Mouse (Mus musculus) right cerebral cortex, adult 18-20 months (tissue): ENCODE measurements around the gene Entpd5.

Experiments used
- DNase-seq: peaks from one replicate; pipeline ENCODE4 v3.0.0; 2022; ENCODE audit warnings: mixed read lengths

The Entpd5 gene

GRCm38 (mm10) chr12:84408819-84409507 is at the start of gene Entpd5, which contains the start of gene Bbof1:
Gene Entpd5, minus strand, starts transcription at chr12:84409029.
Gene Bbof1, plus strand, starts transcription at chr12:84409071.
- DNase-seq: peak; percentile 94

- DNase-seq: no peak
Observed at GRCm38 (mm10) chr12:84456911-84457310, 48.1 kb upstream of the Entpd5 start.

- DNase-seq: peak; percentile 5
Observed at GRCm38 (mm10) chr12:84451801-84452200, 43.0 kb upstream of the Entpd5 start.

GRCm38 (mm10) chr12:84450718-84451646 is 42.2 kb upstream of the Entpd5 start, which contains the start of the genes Aldh6a1 and Lin52:
Gene Aldh6a1, minus strand, starts transcription at chr12:84451004.
Gene Lin52, plus strand, starts transcription at chr12:84451422.
- peak; percentile 99 for DNase-seq

- peak; percentile 37 for DNase-seq
Observed at GRCm38 (mm10) chr12:84450351-84450717, 41.5 kb upstream of the Entpd5 start.

GRCm38 (mm10) chr12:84449887-84450286 is 41.1 kb upstream of the Entpd5 start:
- no peak for DNase-seq

GRCm38 (mm10) chr12:84448181-84448580 is 39.4 kb upstream of the Entpd5 start:
- no peak for DNase-seq

GRCm38 (mm10) chr12:84447386-84447785 is 38.6 kb upstream of the Entpd5 start:
- no peak for DNase-seq

- no peak for DNase-seq
Observed at GRCm38 (mm10) chr12:84442526-84442925, 33.7 kb upstream of the Entpd5 start.

- DNase-seq: no peak
Observed at GRCm38 (mm10) chr12:84438697-84439096, 29.9 kb upstream of the Entpd5 start.

GRCm38 (mm10) chr12:84429825-84430224 is 21.0 kb upstream of the Entpd5 start:
- no peak for DNase-seq

GRCm38 (mm10) chr12:84423990-84424389 is 15.2 kb upstream of the Entpd5 start:
- no peak for DNase-seq

- DNase-seq: no peak
Observed at GRCm38 (mm10) chr12:84417605-84417922, 8.7 kb upstream of the Entpd5 start.

GRCm38 (mm10) chr12:84416834-84417604 is 8.2 kb upstream of the Entpd5 start, which contains the start of gene Rnf113a2:
Gene Rnf113a2, plus strand, starts transcription at chr12:84417196.
- DNase-seq: peak; percentile 89

- peak; percentile 18 for DNase-seq
Observed at GRCm38 (mm10) chr12:84407874-84408818, 683 bp downstream of the Entpd5 start.

- DNase-seq: no peak
Observed at GRCm38 (mm10) chr12:84407259-84407658, 1.6 kb downstream of the Entpd5 start.

GRCm38 (mm10) chr12:84404541-84404940 is 4.3 kb downstream of the Entpd5 start:
- DNase-seq: no peak

- DNase-seq: no peak
Observed at GRCm38 (mm10) chr12:84402923-84403322, 5.9 kb downstream of the Entpd5 start.

- DNase-seq: no peak
Observed at GRCm38 (mm10) chr12:84400653-84401052, 8.2 kb downstream of the Entpd5 start.

GRCm38 (mm10) chr12:84400068-84400467 is 8.8 kb downstream of the Entpd5 start:
- no peak for DNase-seq

GRCm38 (mm10) chr12:84399663-84400062 is 9.2 kb downstream of the Entpd5 start:
- DNase-seq: no peak

GRCm38 (mm10) chr12:84399135-84399534 is 9.7 kb downstream of the Entpd5 start:
- DNase-seq: no peak
